Mouse (Mus musculus): Measurements from ENCODE around the gene Gpalpp1. TPM values are rescaled to one million over a fixed set of nuclear protein-coding genes. Genes with fewer than 3 reads are reported as not detected.

Gene Gpalpp1
- 13.4 and 14.0 TPM in 2 replicates for polyA plus RNA-seq (2016; fragmentation: Nextera tagmentation; extraction: Ambion mirVana)

DNA sequence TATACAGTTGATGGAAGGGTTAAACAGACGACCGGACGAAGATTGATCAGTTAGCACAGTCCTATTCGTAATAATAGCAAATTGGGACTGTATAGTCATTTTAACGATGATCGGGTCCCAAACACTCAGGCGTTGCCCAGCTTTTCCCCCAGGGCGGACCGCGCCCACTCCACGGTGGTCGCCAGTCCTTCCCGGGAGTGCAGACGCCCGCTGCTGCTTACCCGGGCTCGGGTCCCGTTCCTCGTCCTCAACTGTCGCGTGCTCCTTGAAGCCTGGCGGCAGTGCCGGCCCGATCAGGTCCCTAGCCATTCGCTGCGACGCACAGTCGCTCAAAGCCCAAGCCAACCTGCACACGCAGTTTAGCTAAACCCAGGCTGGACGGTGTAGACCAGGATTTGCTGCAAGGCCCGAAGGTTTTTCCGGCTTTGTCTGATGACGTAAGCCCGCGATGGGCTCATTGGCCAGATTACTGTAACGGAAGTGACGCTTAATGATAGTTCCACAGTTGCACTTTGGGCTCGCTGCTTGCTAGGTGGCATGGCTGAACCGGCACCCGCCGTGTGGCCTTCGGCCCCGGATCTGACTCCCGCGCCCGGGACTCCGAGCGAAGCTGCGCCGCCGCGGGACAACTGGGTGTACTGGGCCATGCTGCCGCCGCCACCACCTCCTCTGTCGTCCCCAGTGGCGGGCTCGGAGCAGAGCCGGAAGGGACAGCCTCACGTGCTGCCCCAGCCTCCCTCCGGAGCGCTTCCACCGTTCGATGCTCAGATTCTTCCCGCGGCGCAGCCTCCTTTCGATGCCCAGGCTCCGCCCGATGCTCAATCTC lies at the start of gene Gpalpp1, which contains the start of gene Nufip1:
Gene Gpalpp1 (minus strand): TSS at position 365 of the 826 bp plus-strand sequence.
Gene Nufip1 (plus strand): TSS at position 496 of the 826 bp plus-strand sequence.
- peak within 1 kb of the TSS; percentile 90 for H3K4me3 ChIP-seq
- no peaks in the 10 kb centered on the region for H3K9me3 ChIP-seq (replicated peaks)
- H3K4me2 ChIP-seq, result peak within 1 kb of the TSS; percentile 85
- H3K27me3 ChIP-seq (replicated peaks), result no peaks in the 10 kb centered on the region
- peak within 1 kb of the TSS; percentile 82 for H3K27ac ChIP-seq (ENCODE audit: poor library complexity, severe bottlenecking)
- H3K9ac ChIP-seq, result peak within 1 kb of the TSS; percentile 85
- H3K4me1 ChIP-seq (replicated peaks), result peaks cover 8% of the 10 kb centered on the region
- H3K36me3 ChIP-seq, result peaks cover 25% of the 10 kb centered on the region
- WGBS, result under 1% methylated on average over 69 of the region's 69 CpGs
- ATAC-seq (ENCODE audit: insufficient number of reproducible peaks, low FRiP score), result peak; percentile 98

DNA sequence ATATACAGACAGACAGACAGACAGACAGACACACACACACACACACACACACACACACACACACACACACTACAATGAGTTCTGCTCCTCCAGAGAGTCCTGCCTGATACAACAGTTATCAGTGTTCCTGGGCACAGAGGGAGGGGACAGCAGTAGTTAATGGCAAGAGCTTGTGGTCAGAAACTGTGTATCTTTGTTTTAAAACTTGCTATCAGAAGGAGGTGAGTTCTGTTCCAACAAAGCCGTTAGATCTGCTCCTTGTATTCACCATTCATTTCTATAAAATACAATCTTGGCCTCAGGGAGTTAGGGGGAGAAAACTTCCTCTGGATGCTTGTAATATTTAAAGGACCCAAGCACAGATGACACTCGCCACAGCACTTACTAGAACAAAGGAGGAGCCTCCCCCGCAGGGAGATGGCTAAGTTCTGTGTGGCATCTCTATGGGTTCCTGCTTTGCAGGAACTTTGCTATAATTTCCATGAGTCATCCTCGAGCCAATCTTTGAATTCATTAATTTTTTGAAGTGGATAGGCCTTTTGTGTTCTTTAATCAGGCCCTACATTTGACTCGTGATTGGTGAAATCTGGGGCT lies 47.7 kb upstream of the Gpalpp1 start:
- no peak for ATAC-seq (ENCODE audit: insufficient number of reproducible peaks, low FRiP score)
- Histone ChIP-seq H3K4me1 (replicated peaks) (peaks cover 3% of the 10 kb centered on the region; the same call in 1 of the 2 replicates), H3K4me2 (no peak overlapping the region), H3K9ac (no peak overlapping the region), H3K27me3 (replicated peaks) (no peaks in the 10 kb centered on the region), H3K4me3 (no peak overlapping the region), H3K36me3 (no peaks in the 10 kb centered on the region), H3K9me3 (replicated peaks) (no peaks in the 10 kb centered on the region; the same call in 1 of the 2 replicates), H3K27ac (ENCODE audit: poor library complexity, severe bottlenecking) (no peak overlapping the region)
- WGBS, result 62% methylated on average over 5 of the region's 5 CpGs

DNA sequence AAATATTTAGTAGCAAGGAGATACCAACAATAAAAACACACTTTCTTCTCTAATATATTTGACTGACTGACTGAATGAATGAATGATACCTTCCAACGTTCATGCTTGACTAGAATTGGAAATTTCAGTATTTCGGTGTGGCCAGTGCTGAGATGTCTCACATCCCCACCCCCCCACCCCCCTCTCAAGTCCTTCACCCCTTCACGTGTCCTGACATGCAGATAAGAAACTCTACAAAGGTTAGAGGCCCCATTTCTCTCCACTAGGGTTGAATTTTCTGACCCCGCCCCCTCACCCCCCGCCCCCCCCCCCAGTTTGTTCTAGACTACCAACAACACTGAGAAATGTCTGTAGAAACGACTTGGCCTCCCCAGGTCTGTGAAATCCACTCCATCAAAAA lies 43.3 kb upstream of the Gpalpp1 start:
- no peak overlapping the region for H3K4me3 ChIP-seq
- H3K27me3 ChIP-seq (replicated peaks), result no peaks in the 10 kb centered on the region
- 23% methylated on average over 6 of the region's 6 CpGs for WGBS
- peak overlapping the region; percentile 68; the same call in 1 of the 2 replicates for H3K4me2 ChIP-seq
- H3K9ac ChIP-seq, result no peak overlapping the region
- no peaks in the 10 kb centered on the region for H3K9me3 ChIP-seq (replicated peaks)
- H3K27ac ChIP-seq (ENCODE audit: poor library complexity, severe bottlenecking), result no peak overlapping the region
- H3K4me1 ChIP-seq (replicated peaks), result peaks cover 24% of the 10 kb centered on the region
- no peaks in the 10 kb centered on the region for H3K36me3 ChIP-seq
- no peak for ATAC-seq (ENCODE audit: insufficient number of reproducible peaks, low FRiP score)

DNA sequence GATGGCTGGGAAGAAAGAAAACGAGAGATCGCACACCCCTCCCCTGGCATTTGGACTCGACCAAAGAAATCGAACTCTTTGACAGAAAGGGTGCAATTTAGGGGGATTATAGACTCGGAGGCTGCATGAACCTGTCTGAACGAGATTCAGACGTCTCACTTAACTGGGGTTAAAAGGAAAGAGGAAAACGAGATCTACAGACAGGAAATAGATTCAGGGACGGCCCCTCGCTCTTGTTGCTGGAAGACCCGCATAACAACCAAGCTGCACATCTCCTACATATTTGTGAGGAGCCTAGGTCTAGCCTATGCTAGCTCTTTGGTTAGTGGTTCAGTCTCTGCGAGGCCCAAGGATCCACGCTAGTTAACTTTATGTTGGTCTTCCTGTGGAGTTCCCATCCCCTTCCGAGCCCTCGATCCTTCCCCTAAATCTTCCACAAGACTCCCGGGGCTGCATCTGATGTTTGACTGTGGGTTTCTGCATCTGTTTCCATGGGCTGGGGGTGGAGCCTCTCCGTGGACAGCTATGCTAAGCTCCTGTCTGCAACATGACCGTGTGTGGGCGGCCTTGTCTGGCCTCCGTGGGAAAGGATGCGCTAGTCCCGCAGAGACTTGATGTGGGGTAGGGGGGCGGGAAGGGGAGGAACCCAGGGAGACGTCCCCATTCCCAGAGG lies 42.6 kb upstream of the Gpalpp1 start:
- peak overlapping the region; percentile 68 for H3K4me2 ChIP-seq
- peak overlapping the region; percentile 60 for H3K9ac ChIP-seq
- peak; percentile 1; the same call in 1 of the 2 replicates for ATAC-seq (ENCODE audit: insufficient number of reproducible peaks, low FRiP score)
- H3K36me3 ChIP-seq, result no peaks in the 10 kb centered on the region
- H3K27ac ChIP-seq (ENCODE audit: poor library complexity, severe bottlenecking), result peak overlapping the region; percentile 98
- H3K27me3 ChIP-seq (replicated peaks), result no peaks in the 10 kb centered on the region
- no peaks in the 10 kb centered on the region for H3K9me3 ChIP-seq (replicated peaks)
- H3K4me3 ChIP-seq, result peak overlapping the region; percentile 75
- H3K4me1 ChIP-seq (replicated peaks), result peaks cover 24% of the 10 kb centered on the region
- WGBS, result 2% methylated on average over 24 of the region's 24 CpGs

DNA sequence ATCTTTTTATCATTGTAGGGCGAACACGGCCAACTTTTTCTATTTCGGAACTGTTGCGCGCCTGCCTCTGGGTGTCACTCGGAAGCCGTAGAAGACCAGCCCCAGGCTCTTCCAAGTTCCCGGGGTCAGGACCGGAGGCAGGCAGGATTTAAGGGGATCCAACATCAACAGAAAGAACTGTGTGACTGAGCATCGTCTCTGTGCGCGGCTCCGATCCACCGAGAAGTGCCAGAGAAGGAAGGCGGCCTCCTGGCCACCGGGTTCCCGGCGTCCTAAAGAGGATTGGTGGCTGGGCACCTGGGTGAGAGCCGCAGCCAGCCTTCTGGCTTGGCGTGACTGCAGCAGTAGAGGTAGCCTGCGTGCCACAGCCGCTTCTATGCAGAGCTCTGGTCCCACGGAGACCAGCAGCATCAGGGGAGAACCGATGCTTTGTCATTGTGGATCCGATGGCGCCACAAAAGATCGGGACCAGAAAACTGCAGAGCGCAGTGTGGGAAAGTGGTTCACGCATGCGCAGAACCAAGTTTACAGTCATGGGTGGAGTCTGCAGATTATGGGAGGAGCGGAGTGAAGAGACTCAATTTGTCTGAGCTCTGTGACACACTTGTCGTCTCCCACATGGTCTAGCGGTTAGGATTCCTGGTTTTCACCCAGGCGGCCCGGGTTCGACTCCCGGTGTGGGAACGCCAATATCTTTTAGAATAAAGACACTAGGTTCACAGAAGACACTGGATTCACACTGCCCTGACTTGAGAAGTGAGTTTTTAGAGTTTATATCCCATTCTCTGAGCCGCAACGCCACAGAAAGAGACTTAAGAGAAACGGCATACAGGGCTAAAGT lies 41.8 kb upstream of the Gpalpp1 start:
- under 1% methylated on average over 41 of the region's 41 CpGs for WGBS
- no peaks in the 10 kb centered on the region for H3K36me3 ChIP-seq

DNA sequence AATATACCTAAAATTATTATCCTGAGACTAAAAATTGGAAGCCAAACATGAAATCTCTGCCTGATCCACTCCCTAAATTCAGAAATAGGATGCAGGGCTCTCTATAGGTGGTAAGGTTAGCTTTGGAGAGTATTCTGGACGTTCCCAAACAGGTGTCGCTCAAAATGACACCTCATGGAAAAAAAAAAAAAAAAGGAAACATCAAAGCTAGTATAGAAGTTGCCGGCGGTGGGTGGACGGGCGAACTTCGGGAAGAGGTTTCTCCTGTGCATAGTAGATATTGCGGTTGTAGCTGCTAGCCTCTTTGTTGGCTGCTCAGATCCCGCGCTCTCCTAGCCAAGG lies 41.2 kb upstream of the Gpalpp1 start:
- Histone ChIP-seq H3K36me3 (no peaks in the 10 kb centered on the region), H3K9ac (peak overlapping the region; percentile 88; the same call in 1 of the 2 replicates), H3K4me3 (peak overlapping the region; percentile 75), H3K9me3 (replicated peaks) (no peaks in the 10 kb centered on the region), H3K4me1 (replicated peaks) (peaks cover 24% of the 10 kb centered on the region), H3K27me3 (replicated peaks) (no peaks in the 10 kb centered on the region), H3K27ac (ENCODE audit: poor library complexity, severe bottlenecking) (peak overlapping the region; percentile 98; the same call in 1 of the 2 replicates), H3K4me2 (peak overlapping the region; percentile 68)
- whole genome bisulfite sequencing, result under 1% methylated on average over 10 of the region's 10 CpGs
- ATAC-seq (ENCODE audit: insufficient number of reproducible peaks, low FRiP score), result no peak

More for the DNA sequence above, 41.8 kb upstream of the Gpalpp1 start:
- Histone ChIP-seq H3K4me2 (peak overlapping the region; percentile 68), H3K9me3 (replicated peaks) (no peaks in the 10 kb centered on the region), H3K27ac (ENCODE audit: poor library complexity, severe bottlenecking) (peak overlapping the region; percentile 98), H3K4me3 (peak overlapping the region; percentile 75), H3K4me1 (replicated peaks) (peaks cover 24% of the 10 kb centered on the region), H3K27me3 (replicated peaks) (no peaks in the 10 kb centered on the region), H3K9ac (peak overlapping the region; percentile 88)
- ATAC-seq (ENCODE audit: insufficient number of reproducible peaks, low FRiP score), result peak; percentile 91

DNA sequence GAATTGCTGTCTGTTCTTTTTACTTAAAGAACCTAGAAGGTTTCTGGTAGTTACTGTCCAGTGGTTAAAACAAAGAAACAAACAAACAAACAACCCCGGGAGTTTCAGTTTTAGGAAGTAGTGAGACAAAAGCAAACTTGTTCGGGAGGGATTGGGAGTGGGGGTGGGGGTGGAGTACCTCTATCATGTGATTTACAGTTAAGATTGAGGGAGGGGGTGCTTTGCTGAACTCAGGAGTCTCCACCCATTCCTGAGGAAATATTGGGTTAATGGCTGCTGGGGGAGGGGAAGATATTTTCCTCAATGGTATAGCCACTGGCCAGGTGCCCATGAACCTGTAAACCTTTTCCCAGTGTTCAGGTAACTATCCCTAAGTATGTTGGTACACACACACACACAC lies 40.5 kb upstream of the Gpalpp1 start:
- WGBS, result 67% methylated on average over 2 of the region's 2 CpGs
- Histone ChIP-seq H3K36me3 (no peaks in the 10 kb centered on the region), H3K4me3 (no peak overlapping the region), H3K27ac (ENCODE audit: poor library complexity, severe bottlenecking) (no peak overlapping the region), H3K4me1 (replicated peaks) (peaks cover 26% of the 10 kb centered on the region), H3K4me2 (no peak overlapping the region), H3K9me3 (replicated peaks) (no peaks in the 10 kb centered on the region), H3K27me3 (replicated peaks) (no peaks in the 10 kb centered on the region), H3K9ac (no peak overlapping the region)
- no peak for ATAC-seq (ENCODE audit: insufficient number of reproducible peaks, low FRiP score)

DNA sequence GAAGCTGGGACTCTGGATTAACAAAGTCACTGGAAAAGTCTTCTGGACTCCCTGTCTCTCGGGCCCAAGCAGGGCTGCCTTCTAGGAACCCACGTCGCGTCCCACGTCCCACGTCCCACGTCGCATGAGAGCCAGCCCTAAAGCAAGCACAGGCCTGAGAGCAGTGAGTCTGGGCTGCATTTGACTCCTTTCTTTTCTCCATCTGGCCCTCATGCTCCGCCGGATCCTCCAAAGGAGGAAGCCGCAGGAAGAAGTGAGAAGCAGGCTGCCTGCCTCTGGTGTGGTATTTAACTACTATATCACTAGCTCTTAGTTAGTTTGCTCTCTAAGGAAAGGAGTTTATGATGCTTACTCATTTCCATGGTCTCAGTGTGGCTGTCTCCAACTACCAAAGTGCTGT lies 39.9 kb upstream of the Gpalpp1 start:
- H3K9ac ChIP-seq, result no peak overlapping the region
- no peak for ATAC-seq (ENCODE audit: insufficient number of reproducible peaks, low FRiP score)
- H3K4me1 ChIP-seq (replicated peaks), result peaks cover 26% of the 10 kb centered on the region
- H3K27ac ChIP-seq (ENCODE audit: poor library complexity, severe bottlenecking), result no peak overlapping the region
- H3K27me3 ChIP-seq (replicated peaks), result no peaks in the 10 kb centered on the region
- H3K4me2 ChIP-seq, result peak overlapping the region; percentile 54; the same call in 1 of the 2 replicates
- 82% methylated on average over 11 of the region's 11 CpGs for WGBS
- H3K4me3 ChIP-seq, result no peak overlapping the region
- no peaks in the 10 kb centered on the region for H3K36me3 ChIP-seq
- H3K9me3 ChIP-seq (replicated peaks), result no peaks in the 10 kb centered on the region

DNA sequence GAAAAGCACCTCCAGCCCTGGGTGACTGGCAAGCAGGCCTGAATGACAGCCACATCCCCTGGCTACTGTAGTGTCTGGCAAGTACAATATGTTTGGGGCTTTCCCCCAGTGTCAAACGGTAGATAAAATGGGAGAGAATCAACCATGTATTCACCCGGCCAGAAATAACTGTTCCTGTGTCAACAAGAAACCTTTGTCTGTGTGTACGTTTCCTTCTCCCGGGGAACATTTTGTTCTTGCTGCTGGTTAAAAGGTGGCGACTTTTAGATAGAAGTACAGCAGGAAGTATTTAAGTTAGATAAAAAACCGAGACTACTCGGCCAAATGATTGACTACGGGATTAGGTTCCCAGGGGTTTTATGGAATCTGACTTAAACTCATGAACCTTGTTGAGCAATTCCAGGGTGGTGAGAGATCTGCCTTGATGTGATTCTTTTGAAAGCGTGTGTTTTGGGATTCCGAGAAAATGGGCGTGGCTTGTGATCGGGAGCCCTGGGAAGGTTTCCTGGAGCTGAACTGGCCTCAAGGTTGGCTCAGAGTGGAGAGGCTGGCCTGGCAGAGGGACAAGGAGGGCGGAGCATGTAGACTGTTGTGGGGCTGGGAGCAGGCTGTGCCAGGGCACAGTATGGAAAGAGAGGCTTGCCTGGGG lies 39.1 kb upstream of the Gpalpp1 start:
- no peaks in the 10 kb centered on the region for H3K9me3 ChIP-seq (replicated peaks)
- no peak for ATAC-seq (ENCODE audit: insufficient number of reproducible peaks, low FRiP score)
- H3K27ac ChIP-seq (ENCODE audit: poor library complexity, severe bottlenecking), result peak overlapping the region; percentile 1; the same call in 1 of the 2 replicates
- no peaks in the 10 kb centered on the region for H3K36me3 ChIP-seq
- peaks cover 26% of the 10 kb centered on the region for H3K4me1 ChIP-seq (replicated peaks)
- H3K27me3 ChIP-seq (replicated peaks), result no peaks in the 10 kb centered on the region
- WGBS, result 8% methylated on average over 13 of the region's 13 CpGs
- H3K9ac ChIP-seq, result no peak overlapping the region
- peak overlapping the region; percentile 35 for H3K4me3 ChIP-seq
- peak overlapping the region; percentile 54 for H3K4me2 ChIP-seq

DNA sequence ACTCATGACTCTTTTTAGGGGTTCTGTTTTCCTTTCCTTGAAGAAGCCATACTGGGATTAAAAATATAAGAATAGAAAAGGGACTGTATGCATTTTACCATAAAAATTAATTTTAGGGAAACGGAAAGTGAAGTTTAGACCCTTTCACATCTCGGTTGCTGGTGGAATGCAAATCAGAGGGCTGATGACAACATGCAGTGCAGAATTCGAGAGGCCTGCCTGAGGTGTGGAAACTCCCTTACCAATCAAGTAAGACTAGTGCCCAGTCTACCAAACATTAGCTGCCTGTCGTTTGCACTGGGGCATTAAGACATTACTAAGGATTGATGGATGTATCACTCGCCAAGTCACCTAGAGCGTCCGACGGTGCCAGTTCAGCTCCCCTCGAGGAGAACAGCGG lies 37.7 kb upstream of the Gpalpp1 start:
- no peak for ATAC-seq (ENCODE audit: insufficient number of reproducible peaks, low FRiP score)
- H3K4me1 ChIP-seq (replicated peaks), result peaks cover 24% of the 10 kb centered on the region

More for the DNA sequence above, 37.7 kb upstream of the Gpalpp1 start:
- H3K9me3 ChIP-seq (replicated peaks), result no peaks in the 10 kb centered on the region
- WGBS, result 77% methylated on average over 10 of the region's 10 CpGs
- no peaks in the 10 kb centered on the region for H3K27me3 ChIP-seq (replicated peaks)
- H3K36me3 ChIP-seq, result no peaks in the 10 kb centered on the region
- no peak overlapping the region for H3K4me3 ChIP-seq
- H3K4me2 ChIP-seq, result no peak overlapping the region
- no peak overlapping the region for H3K9ac ChIP-seq
- H3K27ac ChIP-seq (ENCODE audit: poor library complexity, severe bottlenecking), result no peak overlapping the region

Measured in heart, embryonic 12.5 days (tissue).